Mouse (Mus musculus): ENCODE results near the gene St5. TPM values are rescaled to one million over a fixed set of nuclear protein-coding genes. Genes with fewer than 3 reads are reported as not detected.

The St5 gene
- total RNA-seq, 1 experiment from 2014 or later: 49.4 TPM

DNA sequence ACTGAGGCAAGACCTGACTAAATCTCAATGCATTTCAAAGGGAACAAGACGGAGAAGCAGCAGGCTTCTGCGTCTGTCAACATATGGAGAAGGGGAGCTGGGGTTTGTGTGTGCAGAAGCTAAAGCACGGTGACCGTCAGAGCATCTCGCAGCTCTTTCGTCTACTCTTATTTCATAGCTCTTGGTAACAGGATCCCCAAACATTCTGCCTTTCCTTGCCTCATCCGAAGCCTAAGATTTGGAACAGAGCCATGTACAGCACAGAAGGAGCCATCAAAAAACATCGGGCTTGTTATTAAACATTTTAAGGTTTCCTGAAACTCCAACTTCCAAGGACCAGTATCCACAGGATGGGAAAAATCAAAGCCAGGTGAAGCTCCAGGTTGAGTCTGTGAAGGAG, 62.3 kb downstream of the St5 start:
- no peak for DNase-seq

DNA sequence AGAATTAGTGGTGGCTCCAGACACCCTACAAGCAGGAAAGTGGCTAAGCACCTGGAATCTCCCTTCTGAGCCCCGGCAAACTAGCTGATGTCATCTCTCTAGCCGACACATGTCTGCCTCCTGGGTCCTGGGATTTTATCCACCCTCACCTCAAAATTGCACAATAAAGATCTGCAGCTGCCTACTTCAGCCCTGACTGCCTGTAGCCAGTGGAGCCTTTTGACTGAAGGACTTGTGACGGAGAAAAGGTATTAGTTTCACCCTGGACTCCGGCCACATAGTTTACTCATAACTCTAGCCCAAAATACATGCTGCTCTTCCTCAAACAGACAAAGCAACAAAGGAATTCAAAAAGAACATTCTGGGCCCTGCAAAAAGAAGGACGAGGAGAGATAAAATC, 66.0 kb downstream of the St5 start:
- DNase-seq: peak; percentile 22

DNA sequence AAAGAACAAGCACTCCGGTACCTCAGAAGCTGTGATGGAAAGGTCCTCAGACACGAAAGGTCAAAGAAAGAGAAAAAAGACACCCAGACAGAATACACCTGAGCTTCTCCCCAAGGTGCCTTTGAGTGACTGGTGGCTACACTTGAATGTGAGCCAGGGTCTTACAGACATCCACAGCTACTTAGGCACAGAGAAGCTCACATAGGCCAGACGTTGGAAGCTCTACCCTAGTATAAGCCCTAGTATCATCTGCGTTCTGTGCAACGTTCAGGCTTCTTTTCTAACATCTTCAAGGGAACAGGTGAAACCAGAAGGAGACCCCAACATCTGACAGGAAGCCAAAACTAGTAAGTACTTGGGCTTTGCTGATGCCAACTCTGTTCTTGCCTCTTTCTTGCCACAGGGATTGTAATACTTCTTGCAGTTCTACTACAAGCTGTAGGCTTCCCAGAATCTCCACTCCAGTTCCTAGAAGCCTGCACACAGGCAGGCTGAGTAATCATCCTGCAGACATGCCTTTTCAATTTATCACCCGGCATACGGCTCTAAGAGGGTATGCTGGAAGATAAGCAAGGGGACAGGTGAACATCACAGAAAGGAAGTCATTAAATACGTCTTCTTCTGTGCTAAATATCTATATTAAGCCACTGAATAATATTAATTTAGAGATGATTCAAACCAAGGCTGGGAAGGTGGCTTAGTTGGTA, 67.2 kb downstream of the St5 start:
- DNase-seq: no peak

DNA sequence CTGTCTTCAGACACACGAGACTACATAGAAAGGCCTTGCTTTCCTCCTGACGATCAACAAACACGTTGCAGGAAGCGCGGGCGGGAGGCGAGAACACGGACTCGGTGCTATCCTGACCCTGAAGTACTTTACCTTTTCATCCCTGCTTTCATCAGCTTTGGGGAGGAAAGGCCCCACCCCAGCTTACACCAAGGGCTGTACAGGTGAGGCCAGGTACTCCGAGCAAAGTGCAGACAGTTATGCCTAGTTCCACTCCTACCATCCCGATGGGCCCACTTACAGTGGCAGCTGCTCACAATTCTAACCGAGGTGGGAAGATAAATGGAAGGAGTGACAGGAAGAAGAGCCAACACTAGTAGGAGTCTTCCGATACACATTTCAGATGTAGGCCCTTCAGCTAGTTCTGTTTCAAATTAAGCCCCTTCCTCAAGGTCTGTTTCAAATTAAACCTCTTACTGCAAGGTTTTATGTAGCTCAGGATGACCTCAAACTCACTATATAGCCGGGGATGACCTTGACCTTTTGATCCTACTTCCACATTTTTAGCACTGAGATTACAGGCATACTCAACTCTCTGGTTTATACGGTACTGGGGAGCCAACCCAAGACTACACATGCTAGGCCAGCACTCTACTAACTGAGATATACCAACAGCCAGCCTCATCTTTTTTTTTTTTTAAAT, 69.9 kb downstream of the St5 start:
- no peak for DNase-seq

DNA sequence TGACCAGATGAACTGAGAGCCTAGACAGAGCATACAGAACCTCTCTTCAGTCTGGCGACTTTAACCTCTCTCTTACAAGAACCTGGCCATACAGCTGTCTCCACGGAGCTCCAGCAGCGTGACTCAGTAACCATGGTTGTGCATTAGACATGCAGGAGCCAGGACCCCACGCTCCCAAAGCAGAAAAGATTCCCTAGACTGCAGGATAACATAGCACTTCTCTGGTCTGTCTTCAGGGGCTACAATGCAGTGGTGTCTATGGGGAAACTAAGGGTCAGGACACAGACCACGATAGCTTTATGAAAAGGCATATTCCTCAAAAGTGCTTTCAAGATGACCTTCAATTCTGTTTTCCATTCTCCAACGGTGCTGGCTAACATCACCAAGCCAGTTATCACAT, 72.1 kb downstream of the St5 start:
- no peak for DNase-seq

DNA sequence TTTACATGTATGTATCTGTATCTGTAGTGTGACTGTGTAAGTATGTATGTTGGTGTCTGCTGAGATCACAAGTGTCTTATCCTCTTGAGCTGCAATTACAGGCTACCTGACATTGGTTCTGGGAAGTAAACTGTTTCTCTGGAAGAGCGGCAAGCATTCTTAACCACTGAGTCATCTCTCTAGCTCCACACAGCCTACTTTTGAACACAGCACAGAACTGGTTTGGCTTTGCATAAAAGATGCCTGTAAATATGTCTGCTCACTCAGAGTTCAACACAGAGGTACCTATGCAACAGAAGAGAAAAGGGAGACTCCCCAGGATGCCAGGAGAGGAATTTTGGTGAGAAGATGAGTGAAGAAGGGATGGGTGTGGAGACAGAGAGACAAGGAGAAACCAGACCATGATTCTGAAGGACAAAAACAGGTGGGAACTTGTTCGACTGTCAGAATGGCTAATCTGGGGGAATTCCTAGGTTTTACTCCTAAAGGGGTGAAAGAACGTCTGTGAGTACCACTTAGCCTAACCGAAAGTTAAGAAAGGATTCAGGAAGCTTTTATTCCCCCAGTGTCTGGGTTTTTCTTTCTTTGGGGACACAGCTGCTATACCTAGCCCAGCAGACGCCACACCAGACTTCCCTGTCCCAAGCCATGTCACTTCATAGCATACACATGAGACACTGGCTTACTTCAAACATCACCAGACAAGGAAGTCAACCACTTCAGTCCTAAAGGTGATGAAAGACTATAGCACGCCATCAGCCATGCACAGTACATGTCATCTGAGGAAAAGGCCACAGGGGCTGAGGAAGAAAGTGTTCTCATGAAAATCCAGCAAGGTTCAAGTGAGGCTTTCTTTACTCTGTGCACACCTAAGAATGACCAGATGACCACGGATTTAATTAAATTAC, 73.3 kb downstream of the St5 start:
- DNase-seq: no peak

DNA sequence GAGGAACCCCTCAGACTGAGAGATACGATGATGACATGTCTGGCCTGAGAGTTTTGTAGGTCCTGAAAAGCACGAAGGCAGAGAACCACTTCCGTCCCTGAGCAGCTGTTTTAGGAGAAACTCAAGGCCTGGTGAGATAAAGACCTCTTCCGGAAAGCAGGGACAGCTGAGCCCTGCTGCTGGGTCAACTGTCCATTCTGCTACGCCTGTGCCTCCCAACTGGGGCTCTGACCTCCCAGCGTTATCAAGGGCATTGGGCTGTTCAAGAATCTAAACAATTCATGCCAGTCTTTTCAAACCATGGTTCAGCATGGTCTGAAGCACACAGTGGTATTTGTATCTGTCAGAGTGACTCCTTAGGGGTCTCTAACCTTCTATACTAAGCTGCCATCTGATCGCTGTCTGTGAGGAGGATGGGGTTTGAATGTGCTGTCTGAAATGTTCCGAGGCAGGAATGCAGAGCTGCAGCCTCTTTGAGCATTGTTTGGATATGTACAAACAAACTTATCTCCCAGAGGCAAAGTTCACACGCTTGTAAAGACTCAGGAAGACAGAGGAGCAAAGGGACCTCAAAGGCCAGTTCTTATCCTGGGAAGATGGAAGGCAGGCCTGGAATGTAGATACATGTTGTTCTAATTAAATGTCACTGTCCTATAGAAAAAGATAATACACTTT, 74.3 kb downstream of the St5 start:
- no peak for DNase-seq

DNA sequence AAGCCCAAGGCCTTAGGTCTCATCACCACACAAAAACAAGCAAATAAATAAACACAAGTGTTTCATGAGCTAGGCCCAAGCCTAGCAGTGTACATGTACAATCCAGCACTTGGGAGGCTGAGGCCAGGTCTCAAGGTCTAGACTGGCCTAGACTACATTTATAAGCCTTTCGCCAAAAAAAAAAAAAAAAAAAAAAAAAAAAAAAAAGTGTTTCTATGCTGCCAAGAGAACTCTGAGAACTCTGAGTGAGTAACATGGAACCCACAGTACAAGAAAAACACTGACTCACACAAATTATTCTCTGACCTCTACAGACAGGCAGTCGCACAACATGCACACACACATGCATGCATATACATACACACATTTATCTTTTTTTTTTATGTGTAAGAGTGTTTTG, 75.6 kb downstream of the St5 start:
- no peak for DNase-seq

DNA sequence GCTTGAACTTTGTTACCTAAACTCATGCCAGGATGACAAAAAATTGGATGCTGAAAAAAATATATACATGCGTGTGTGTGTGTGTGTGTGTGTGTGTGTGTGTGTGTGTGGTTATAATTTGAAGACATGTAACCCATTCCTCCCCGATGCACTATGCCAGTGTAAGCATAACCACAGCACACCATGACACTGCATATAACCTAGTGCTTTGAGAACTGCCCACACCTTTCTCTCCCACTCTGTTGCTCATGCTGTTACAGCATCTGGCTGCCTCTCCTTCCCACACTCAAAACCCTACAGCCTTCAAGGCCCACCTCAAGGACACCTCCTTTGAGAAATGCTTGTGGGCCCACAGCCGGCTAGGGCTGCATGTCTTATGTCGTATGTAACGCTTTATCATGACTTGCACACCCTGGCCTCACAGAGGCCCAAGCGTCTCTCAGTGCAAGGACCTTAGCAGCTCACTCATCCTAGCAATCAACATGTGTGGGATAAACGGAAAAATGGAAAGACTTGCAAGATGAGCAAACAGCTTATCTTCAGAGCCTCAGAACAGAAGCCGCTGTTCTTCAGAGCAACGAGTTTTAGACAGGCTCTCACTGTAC, 81.1 kb downstream of the St5 start:
- no peak for DNase-seq

DNA sequence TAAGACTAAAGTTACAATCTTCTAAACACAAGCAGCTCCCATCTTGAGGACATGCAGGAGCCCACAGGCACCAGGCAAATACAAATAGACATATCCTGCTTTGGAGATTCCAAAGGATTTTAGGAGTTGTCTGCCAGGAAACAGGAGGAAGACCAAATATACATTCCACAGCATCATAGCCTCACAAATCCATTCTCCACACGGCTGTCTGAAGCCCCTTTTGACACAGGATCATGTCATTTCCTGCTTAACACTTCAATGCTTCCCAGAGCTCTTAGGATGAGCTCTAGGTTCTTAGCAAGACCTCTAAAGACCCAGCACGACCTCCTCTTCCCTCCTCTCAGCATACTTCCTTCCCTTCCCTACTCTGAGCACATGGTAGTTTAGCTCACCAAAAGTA, 82.4 kb downstream of the St5 start:
- DNase-seq: no peak

DNA sequence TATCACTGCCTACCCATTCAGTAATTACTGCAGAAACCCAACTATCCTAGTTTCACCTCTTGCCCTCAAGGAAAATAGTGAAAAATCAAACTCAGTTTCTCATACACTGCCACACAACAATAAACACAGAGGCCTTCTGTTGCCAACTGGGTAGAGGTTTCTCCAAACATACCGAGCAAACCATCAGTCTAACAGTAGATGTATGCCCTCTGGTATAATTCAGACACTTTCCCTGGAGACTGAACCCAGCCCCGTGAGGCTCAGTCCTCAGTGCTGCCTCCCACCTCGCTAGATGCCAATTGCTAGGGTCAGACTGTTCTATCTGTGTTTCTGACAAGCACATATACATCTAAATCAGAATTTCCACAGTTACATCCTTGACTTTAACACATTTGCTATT, 83.1 kb downstream of the St5 start:
- DNase-seq: no peak

DNA sequence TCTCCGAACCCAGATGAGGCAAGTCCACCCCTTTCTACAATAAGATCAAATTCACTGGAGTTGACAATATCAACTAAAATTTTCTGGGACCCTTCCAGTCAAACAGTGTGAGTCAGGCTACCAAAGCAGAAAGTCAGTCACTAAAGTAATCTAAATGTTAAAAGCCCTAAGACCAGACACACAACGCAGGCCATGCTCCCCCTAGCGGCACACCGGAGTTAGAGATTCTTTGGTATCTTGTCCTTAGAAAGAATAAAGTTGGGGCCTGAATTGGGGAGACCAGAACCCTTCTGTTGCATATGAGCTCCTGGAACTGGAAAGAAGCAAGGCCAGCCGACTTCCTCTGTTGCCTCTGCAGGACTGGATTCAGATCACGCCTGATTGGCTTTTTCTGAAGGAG, 84.7 kb downstream of the St5 start:
- peak; percentile 86 for DNase-seq

DNA sequence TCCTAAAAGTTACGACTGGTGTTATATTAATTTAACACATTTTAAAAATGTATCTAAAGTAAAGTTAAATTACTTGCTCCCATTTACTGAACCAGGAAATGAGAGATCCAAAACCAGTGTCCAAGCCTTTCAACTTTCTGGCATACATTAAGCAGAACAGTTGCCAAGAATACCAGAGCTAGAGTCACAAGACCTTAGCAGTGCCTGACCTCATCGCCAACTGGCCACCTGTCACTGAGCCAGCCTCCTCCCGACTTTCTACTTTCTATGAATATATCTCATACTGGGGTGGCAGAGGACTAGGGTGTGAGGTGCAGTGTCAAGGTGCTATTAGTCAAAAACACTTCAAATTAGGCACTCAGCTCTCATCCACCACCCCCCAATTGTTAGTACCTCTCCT, 85.6 kb downstream of the St5 start:
- DNase-seq: no peak

DNA sequence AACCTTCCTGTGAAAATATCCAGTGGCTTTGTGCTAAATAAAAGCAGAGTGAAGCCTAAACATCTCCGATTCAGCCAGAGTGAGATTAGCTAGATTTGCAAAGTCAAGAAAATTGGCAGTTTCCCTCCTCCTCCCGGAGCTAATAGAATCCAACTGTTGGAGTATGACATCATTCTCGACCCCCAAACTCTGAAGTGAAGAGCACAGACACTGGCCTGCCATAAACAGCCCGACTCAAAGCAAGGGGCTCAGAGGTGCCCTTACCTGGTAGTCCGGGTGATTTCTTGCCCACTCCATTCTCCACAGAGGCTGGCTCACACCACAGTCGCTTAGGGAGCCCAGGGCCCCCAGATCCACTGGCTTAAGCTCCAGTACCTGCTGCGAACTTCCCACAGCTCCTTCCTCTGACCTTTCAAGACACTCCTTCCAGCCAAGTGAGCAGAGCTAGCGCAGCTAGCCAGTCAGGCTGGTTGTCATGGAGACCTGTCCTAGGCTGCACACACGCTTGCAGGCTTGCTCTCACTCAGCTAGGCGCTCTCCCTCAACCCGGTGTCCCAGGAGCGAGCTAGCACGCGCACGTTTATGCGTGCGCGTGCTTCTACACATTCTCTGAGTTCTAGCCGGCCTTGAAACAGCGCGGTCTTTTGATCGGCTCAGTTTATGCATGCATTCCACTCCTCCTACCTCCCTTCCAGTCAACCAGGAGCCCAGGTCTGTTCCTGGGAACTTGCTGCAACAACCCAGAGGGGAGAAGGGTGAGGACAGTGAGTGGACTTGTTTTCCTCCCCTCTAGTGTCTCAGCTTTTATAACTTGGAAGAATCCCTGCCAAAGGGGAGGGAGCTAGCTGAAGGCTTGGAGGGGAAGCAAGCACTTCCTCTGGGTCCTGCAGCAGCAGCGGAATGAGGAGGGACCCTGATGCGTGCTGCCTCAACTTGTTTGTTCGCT, 87.1 kb downstream of the St5 start:
- DNase-seq: peak; percentile 91

DNA sequence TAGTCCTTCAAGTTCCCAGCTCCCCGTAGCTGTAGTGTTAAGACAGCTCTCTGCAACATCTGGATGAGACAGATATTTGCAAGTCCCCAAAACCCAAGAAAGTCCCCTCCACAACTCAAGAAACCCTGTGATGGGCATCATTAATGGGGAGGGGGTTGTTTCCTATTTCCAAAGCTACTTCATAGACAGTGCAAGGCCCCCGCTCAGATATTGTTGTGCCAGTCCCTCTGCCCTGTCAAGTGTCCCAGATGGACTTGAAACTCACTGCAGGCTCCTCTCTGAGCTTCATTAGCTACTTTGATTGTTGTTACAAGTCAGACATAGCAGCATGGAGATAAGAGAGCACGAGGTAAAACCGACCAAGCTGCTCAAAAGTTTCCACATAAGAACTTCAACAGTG, 87.8 kb downstream of the St5 start:
- no peak for DNase-seq

DNA sequence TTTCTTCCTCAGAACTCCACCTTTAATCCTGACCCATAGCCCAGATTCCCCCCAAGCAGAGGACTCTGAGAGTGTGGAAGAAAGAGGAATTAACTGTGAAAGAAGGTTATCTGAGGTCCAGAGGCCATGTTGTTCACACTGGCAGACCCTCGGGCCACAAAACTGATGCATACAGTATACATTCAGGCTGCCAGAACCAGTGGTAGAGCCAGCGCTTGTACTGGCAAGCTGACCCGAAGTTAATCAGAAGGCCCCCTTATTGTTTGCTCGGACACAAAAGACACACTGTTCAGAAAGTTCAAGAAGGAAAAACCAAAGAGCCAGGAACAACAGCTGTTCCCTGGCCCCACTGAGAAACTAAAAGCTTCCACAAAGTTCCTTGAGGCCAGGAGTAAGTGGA, 88.5 kb downstream of the St5 start:
- no peak for DNase-seq

DNA sequence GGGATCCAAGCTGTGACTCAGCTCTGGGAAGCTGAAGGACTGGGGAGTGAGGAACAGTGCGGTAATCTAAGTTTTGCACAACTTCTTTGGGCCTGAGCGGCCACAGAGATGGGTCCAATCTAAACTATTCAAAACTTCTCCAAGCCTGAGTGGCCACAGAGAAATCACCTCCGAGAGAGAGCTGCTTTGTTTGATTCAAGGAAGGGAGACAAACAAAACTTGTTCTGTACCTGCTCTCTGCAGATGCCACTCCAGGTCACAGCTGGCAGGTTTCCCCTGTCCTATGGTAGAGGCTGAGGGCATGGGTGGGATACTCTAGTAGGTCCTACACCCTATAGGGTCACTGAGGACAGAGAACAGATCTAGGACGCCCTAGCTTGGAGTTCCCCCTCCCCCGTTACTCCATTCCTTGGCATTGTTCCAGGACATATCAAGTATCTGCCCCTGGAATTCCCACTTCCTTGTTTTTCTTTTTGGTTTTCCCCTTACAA, 89.8 kb downstream of the St5 start:
- DNase-seq: peak; percentile 45

DNA sequence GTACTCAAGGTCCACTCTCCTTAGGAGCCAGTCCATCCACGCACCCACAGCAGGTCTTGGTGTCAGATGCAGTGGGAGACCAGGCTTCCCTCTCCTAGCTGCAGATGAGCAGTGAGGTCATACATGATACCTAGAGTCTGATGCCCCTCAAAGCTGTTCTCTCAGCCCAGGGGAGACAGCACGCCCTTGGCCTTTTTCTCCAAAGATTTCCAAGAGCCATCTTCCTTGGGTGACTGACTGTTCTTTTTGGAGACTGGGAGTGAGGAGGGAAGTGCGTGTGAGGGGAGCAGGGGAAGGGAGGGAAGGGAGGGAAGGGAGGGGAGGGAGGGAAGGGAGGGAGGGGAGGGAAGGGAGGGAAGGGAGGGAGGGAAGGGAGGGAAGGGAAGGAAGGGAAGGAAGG, 90.4 kb downstream of the St5 start:
- DNase-seq: no peak

DNA sequence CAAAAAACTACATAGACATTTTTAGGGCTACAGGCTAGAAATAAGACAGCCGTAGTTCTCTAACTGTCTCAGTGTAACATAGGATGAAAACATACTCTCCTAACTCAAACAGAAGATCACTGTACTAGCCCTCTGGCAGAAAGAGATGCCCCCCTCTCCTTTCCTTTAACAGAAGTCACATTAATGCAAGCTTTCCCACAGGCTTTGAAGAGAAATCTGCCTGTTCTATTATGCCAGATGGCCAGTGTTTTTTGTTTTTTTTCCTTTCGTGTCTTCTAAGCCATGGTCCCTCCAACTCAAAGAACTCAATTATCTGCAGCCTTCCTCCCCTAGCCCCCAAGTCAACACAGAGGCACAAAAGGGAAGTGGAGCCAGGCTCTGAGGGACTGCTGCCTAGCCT, 90.9 kb downstream of the St5 start:
- no peak for DNase-seq

DNA sequence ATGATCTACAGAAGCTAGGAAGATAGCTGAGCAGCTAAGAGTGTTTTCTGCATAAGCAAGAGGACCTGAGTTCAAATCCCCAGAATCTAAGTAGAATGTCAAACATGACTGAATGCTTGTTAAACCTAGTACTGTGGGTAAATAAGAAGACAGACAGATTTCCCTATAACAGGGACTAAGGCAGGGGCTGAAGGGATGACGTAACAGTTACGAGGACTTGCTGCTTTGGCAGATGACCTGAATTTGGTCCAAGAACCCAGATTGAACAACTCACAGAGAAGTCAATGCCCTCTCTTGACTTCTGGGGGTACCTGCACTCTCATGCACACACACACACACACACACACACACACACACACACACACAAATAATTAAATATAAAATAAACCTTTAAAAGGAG, 93.1 kb downstream of the St5 start:
- DNase-seq: no peak

All from adrenal gland, postnatal 14 days (tissue).